Mouse (Mus musculus): ENCODE measurements around the gene Ykt6. TPM values are rescaled to one million over a fixed set of nuclear protein-coding genes. Genes with fewer than 3 reads are reported as not detected.

Gene Ykt6
- total RNA-seq, 2 experiments from 2014 or later = 44.1 to 47.8 TPM

DNA sequence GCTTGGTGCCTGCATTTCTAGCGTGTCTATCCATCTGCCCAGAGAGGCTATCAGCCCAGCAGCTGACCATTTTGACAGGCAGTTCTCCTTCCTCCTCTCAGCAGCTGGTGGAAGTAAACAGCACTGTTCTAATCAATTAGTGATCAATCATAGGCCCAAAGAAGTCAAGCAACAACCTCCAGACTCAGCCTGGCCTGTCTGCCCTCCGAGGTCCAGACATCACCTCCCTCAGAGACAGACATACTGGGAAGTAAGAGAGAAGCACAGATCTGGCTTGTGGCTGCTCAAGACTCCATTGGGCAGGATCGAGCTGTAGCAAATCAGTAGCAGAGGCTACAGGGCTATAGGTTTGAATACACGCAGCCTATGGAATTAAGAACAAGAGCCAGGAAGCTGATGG is 7.7 kb upstream of the Ykt6 start:
- ATAC-seq (replicated peaks; ENCODE audit: poor library complexity, severe bottlenecking) = no peak

DNA sequence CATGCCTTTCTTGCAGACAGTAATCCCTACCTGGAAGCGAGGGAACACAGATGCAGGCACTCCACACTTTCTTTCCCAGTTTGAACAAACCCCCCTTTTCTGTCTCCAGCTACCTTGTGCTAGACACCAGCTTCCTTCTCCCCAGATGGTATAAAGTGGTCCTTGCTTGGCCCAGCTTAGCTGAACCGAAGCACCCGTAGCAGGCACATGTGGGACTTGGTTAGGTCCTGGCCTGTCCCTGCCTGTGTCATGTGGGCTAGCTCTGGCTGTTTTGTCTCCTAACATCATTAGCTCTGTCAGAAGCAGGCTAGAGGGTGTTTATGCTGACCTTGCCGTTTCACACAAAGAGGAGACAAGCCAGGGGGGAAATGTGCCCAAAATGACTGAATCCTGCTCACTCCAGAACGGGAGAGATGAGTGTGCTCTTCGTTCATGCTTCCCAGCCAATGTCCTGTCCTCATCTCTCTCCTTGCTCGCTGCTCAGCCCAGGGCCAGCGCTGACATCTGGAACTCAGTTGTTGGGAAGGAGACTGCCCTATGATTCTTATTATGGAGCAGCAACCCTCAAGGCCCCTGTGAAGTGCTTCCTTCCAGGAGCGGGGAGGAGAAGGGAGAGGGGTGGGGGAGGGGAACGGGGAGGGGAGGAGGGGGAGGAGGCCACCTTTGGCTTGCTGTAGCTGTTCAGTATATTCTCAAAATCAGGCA is 6.8 kb upstream of the Ykt6 start:
- ATAC-seq (replicated peaks; ENCODE audit: poor library complexity, severe bottlenecking) = no peak

DNA sequence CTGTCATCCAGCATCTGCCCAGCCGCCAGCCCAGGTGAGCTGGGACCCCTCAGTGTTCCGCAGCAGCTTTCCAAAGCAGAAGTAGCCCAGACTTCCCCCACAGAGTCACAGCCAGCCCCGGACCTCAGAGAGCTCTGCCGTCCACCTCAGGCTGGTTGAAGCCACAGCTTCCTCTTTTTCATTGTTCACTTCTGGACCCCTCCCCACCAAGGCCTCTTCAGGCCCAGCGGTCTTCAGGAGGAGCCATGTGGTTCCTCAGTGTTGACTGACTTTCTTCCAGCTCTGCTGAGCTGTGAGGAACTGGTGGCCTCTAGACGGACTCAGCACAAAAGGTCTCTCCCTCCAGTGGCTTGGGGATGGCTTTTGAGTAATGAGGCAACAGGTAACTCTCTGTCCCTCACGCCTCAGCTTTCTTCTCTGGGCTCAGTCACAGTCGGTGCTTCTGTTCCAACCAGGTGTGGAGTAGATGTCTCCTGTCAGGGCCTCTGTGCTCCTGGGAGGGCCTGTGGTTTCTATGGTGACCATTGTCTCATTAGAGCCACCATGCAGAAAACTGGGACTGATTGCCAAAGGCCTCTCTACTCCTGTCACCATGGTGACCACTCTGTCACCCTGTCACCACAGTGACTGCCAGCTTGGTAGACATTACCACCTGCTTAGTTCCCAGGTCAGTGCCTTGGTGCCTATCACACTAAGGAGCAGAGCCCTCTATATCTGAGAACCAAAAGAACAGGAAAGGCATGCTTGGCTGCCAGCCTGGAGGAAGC is 5.7 kb upstream of the Ykt6 start, which contains the start of gene Gck:
TSS of gene Gck (minus strand) at position 496 of the 767 bp plus-strand sequence.
- peak; percentile 90 for ATAC-seq (replicated peaks; ENCODE audit: poor library complexity, severe bottlenecking)

DNA sequence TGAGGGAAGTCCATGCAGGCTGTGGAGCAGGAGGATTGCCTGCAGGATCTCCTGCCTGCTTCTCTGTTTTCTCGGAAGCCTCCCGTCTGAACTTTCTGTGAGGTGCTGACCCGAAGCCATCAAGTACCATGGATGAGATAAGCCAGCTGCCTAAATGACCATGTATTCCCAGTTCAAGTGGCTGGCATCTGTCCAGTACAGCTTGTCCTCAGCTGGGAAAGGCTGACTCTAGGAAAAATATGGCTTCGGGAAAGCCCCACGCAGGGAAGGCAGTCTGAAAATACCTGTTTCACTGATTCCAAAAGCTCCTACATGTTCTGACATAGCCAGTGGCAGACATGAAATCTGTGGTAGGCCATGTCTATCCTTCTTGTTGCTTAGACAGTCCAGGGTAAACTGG is 3.0 kb upstream of the Ykt6 start:
- ATAC-seq (replicated peaks; ENCODE audit: poor library complexity, severe bottlenecking) = no peak

GRCm38 (mm10) chr11:5953130-5953765 is 2.2 kb upstream of the Ykt6 start:
- ATAC-seq (replicated peaks; ENCODE audit: poor library complexity, severe bottlenecking) = no peak

DNA sequence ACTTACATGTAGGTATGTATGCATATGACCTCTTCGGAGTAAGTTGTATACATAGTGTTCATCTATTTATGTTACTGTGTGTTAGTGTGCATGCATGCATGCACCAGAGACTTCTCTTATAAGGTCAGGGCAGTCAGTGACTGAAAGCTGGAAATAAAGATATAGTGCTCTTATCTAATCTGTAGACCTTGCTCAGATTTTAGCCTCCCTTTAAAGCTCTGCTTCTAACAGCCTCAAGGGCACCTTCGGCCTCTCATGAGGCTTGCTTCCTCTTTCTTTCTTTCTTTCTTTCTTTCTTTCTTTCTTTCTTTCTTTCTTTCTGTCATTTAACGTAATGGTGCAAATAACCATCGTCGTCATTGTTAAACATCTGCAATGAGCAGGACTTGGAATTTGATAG is 1.1 kb upstream of the Ykt6 start:
- ATAC-seq (replicated peaks; ENCODE audit: poor library complexity, severe bottlenecking) = no peak

DNA sequence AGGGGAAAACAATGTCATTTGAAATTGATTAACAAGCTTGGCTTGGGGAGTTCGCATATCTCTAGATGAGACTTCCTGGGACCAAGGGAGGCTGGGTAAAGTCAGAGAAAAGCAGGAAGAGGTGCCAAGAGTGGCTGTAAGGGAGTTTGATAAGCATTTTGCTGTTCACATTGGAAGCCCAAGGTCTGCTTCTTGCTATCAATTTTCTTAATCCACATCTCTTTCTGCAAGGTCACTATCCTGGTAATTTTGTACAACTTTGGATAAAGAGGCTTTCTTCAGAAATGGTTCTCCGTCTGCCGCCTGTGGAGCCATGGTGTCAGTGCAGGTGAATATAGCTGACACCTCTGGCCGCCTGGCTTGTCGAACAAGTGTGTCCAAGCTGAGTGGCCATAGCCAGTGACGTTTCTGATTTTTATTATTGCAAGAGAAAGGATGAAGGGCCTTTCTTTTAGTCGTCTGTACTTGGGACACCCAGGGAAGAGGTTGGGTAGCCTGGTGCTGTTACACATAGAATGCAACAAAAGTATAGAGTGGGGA is 458 bp upstream of the Ykt6 start:
- peak; percentile 39 for ATAC-seq (replicated peaks; ENCODE audit: poor library complexity, severe bottlenecking)

DNA sequence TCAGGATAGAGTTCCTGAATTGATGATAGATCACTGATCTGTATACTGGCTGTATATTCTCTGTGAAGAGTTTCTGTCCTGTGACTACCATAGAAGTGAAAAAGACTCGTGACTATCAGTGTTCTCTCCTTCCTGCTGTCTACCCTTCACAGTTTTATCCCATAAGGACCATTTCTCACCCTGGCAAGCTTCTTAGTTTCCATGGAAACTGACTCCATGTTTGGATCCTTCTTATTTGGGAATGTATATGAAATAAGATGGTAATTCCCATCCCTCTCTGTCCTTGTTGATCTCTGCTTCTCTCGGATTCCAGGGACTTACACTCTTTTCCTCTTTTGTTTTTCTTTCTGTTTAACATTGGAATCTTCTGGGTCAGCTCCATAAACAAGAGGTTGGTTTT is 4.6 kb downstream of the Ykt6 start:
- no peak for ATAC-seq (replicated peaks; ENCODE audit: poor library complexity, severe bottlenecking)

DNA sequence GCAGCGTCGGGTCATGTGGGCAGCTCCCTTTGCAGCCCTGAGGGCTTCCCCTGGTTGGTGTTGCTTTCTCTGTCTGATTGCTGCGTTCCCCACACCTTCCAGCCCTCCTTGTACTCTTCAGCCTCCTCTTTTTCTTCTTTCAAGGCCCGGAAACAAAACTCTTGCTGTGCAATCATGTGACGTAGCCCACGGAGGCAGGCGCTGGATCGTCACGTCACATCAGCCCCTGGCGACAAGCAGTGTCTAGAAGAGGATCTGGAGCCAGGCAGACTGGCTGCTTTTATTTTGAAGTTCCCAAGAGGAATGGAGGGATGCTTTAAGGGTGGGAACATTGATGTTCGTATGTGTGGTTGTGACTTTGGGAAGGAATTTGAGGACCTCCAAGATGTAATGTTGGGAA is 10.4 kb downstream of the Ykt6 start:
- no peak for ATAC-seq (replicated peaks; ENCODE audit: poor library complexity, severe bottlenecking)

GRCm38 (mm10) chr11:5966751-5967150 is 11.3 kb downstream of the Ykt6 start:
- no peak for ATAC-seq (replicated peaks; ENCODE audit: poor library complexity, severe bottlenecking)

- no peak for ATAC-seq (replicated peaks; ENCODE audit: poor library complexity, severe bottlenecking)
Measured at GRCm38 (mm10) chr11:5968223-5968622, 12.7 kb downstream of the Ykt6 start.

GRCm38 (mm10) chr11:5971202-5971601 is 15.7 kb downstream of the Ykt6 start:
- no peak for ATAC-seq (replicated peaks; ENCODE audit: poor library complexity, severe bottlenecking)

DNA sequence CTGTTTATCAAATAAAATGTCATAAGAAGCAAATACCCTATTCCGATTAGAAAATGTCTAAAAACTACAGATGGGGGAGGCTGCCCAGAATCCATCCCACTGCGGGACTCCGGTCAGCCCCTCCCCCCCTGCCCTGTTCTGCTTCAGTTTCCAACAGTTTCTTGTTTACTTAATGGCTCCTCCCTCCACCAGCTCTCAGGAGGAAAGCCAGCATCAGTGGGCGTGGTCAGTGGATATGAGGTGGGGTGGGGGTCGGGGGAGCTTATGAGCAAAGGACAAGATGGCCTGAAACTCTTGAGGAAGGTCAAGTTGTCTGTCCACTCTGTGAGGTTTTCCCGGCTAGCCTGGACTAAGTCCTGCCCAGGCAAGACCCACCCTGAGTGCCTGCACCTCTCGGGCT is 17.7 kb downstream of the Ykt6 start:
- no peak for ATAC-seq (replicated peaks; ENCODE audit: poor library complexity, severe bottlenecking)

DNA sequence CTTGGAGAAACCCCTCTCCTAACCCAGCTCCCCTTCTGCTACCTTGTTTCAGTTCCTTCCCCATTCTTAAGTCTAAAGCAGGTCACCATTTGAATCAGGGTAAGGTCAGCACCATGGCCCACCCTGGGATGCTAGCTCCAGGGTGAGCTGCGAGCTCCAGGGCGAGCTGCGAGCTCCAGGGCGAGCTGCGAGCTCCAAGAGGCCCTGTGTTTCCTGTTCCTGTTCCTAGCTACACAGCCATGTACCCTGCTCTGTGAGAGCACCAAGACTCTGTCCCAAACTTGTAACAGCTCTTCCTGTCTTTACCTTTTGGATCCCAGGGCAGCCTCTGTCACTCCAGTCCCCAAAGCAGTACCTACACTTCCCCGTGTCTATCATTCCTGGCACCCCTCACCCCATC is 18.6 kb downstream of the Ykt6 start:
- ATAC-seq (replicated peaks; ENCODE audit: poor library complexity, severe bottlenecking) = peak; percentile 54

- ATAC-seq (replicated peaks; ENCODE audit: poor library complexity, severe bottlenecking) = no peak
Measured at GRCm38 (mm10) chr11:5975068-5975467, 19.6 kb downstream of the Ykt6 start.

DNA sequence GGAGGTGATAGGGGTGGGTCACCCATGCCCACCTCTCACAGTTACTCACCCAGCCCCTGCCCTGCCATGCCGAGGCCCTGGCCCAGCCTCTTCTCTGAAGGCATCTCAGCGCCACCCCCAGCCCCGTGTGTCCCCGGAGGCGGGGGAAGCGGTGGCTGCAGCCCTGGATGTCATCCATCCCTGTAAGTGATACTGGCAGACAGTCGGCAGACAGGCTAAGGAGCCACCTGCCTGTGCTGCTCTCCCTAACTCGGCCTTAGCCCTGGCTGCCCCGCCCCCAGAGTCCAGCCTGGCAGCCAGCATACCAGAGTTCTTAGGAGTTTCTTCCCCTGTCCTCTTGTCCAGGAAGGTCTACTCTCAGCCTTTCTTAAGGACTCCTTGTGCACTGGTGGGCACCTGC is 20.6 kb downstream of the Ykt6 start:
- ATAC-seq (replicated peaks; ENCODE audit: poor library complexity, severe bottlenecking) = no peak

DNA sequence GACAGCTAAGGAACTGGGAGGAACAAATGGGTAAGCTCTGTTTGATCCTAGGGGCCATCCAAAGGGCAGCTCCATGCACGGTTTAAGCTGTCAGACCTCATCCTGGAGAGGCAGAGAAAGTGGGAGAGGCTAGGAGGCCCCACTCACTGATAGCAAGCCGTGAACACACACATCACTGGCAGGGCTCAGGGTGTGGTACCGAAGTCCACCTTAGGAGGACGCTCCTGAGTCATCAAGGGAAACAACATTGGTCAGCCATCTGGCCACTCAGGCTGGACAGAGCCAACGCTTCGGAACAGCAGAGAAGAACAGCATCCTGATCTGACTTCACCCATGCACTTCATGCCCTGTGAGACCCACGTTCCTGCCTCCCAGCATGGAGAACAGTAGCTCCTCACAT is 23.6 kb downstream of the Ykt6 start:
- ATAC-seq (replicated peaks; ENCODE audit: poor library complexity, severe bottlenecking) = no peak

DNA sequence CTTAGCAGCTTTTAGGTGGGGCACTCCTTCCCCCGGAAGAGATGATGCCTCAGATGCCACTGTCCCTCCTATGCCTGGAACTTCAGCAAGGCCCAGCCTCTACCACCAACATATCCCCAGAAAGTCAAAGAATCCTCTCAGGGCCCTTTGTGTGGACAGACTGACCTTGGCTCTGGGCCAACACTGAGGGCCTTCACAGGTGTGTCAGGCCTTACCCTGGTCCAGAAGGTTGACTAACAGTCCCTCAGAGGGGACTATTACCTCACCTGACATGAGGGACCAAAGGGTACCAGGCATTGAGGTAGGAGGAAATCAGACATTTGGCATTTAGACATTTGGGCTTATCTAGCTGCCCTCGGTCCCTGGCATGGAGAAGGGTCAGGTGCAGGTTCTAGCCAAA is 24.6 kb downstream of the Ykt6 start:
- ATAC-seq (replicated peaks; ENCODE audit: poor library complexity, severe bottlenecking) = no peak

GRCm38 (mm10) chr11:5980561-5980960 is 25.1 kb downstream of the Ykt6 start:
- ATAC-seq (replicated peaks; ENCODE audit: poor library complexity, severe bottlenecking) = no peak

- no peak for ATAC-seq (replicated peaks; ENCODE audit: poor library complexity, severe bottlenecking)
Measured at GRCm38 (mm10) chr11:5981323-5981722, 25.8 kb downstream of the Ykt6 start.

- no peak for ATAC-seq (replicated peaks; ENCODE audit: poor library complexity, severe bottlenecking)
Measured at GRCm38 (mm10) chr11:5983629-5984028, 28.1 kb downstream of the Ykt6 start.

Measured in granulocyte monocyte progenitor cell, adult 5-6 weeks (primary cell).